Mouse (Mus musculus) E14TG2a.4 (cell line): ENCODE measurements at regions not wholly inside any gene's neighbourhood (a gene's known extent, or its start where the extent isn't known, plus 50 kb on each side); places are given as distances from the start of the nearest gene placed in this dataset.

Experiments
- CTCF ChIP-seq: conservative IDR thresholded peaks from 2 replicates; pipeline ENCODE4 v1.5.1; 2014; ENCODE audit warnings: low read length
- POU5F1 ChIP-seq: IDR thresholded peaks from 2 replicates; pipeline ENCODE4 v1.6.1; 2014; ENCODE audit warnings: low read length, borderline replicate concordance

DNA sequence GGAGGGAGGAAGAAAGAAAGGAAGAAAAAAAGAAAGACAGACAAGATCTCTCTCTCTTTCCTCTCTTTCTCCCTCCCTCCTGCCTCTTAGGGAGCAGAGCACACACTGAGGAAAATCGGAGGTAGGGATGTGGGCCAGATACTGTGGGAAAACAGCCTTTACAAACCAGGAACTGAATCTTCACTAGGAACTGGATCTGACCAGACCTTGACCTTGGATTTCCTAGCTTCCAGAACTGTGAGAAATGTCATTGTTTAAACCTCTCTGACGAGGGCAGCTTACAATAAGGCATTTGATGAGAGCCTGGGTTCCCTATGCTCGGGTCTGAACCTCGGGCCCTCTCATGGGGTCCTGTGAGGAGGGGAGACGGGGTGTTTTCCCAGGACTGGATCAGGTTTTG lies 157.7 kb upstream of the 4930535I16Rik start:
- TF ChIP-seq CTCF: no peak
- no peak for TF ChIP-seq POU5F1
